Mouse (Mus musculus) CH12.LX (cell line): ENCODE data around the gene Hist1h3f.

Experiments
- CTCF ChIP-seq, 2 experiments: IDR thresholded peaks in 1 of 2; conservative IDR thresholded peaks in 1 of 2; 2 replicates each; pipeline ENCODE4 v1.5.1; 2011 to 2012; ENCODE audit warnings: low read depth in 2 of 2, low read length in 2 of 2, improper control_type of control experiment in 1 of 2, inconsistent platforms in 1 of 2, mild to moderate bottlenecking in 1 of 2, moderate library complexity in 1 of 2
- ELF1 ChIP-seq: IDR thresholded peaks from 2 replicates; pipeline ENCODE4 v1.6.1; 2014; ENCODE audit warnings: low read depth, mild to moderate bottlenecking, inconsistent platforms, low read length, improper control_type of control experiment
- EP300 ChIP-seq: IDR thresholded peaks from 2 replicates; pipeline ENCODE4 v1.6.1; 2011; ENCODE audit warnings: low read length, improper control_type of control experiment
- MAZ ChIP-seq: IDR thresholded peaks from 2 replicates; pipeline ENCODE4 v1.6.1; 2012; ENCODE audit warnings: low read depth, mild to moderate bottlenecking, inconsistent platforms, low read length, improper control_type of control experiment, moderate library complexity
- MXI1 ChIP-seq: IDR thresholded peaks from 2 replicates; pipeline ENCODE4 v1.6.1; 2011; ENCODE audit warnings: mild to moderate bottlenecking, low read depth, low read length, improper control_type of control experiment
- MYC ChIP-seq: IDR thresholded peaks from 2 replicates; pipeline ENCODE4 v1.6.1; 2011; ENCODE audit warnings: low read depth, mild to moderate bottlenecking, improper control_type of control experiment, low read length
- POLR2A ChIP-seq: IDR thresholded peaks from 2 replicates; pipeline ENCODE4 v1.6.1; 2011; ENCODE audit warnings: low read depth, mild to moderate bottlenecking, improper control_type of control experiment, low read length
- POLR2AphosphoS2 ChIP-seq: IDR thresholded peaks from 2 replicates; pipeline ENCODE4 v1.6.1; 2011; ENCODE audit warnings: low read depth, low read length, improper control_type of control experiment
- RAD21 ChIP-seq: IDR thresholded peaks from 2 replicates; pipeline ENCODE4 v1.6.1; 2011; ENCODE audit warnings: low read depth, mild to moderate bottlenecking, low read length, improper control_type of control experiment, moderate library complexity
- TCF12 ChIP-seq: IDR thresholded peaks from 2 replicates; pipeline ENCODE4 v1.6.1; 2014; ENCODE audit warnings: low read depth, mild to moderate bottlenecking, inconsistent platforms, low read length, improper control_type of control experiment

- TF ChIP-seq POLR2AphosphoS2 (no peak), CTCF (conservative IDR thresholded peaks at IDR 0.05 in 1 of 2, IDR thresholded peaks at IDR 0.05 in 1 of 2; ENCODE audit: low read depth in 2 of 2, low read length in 2 of 2) (no peak), MYC (no peak), MXI1 (no peak), ELF1 (no peak), RAD21 (no peak), EP300 (no peak), TCF12 (no peak), MAZ (no peak), POLR2A (no peak)
These were observed 48.3 kb upstream of the Hist1h3f start for GRCm38 (mm10) chr13:23495526-23495925.
